Mouse (Mus musculus): ENCODE results near the gene Endou.

The Endou gene

GRCm38 (mm10) chr15:97754476-97754875 is 23.3 kb upstream of the Endou start:
- DNase-seq (ENCODE audit: low spot score in 2 of 2): no peak

DNA sequence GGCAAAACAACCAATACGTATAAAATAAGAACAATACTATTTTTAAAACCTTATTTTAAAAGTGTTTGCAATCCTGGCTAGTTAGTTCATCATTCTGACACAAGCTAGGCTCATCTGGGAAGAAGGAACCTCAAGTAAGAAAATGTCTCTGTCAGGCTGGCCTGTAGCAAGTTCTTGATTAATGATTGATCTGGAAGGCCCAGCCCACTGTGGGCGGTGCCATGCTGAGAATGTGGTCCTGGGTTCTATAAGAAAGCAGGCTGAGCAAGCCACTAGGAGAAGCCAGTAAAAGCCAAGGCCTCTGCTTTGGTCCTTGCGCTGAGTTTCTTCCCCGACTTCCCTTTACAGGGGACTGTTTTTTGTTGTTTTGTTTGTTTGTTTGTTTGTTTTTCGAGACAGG is 21.4 kb upstream of the Endou start:
- no peak for DNase-seq (ENCODE audit: low spot score in 2 of 2)

DNA sequence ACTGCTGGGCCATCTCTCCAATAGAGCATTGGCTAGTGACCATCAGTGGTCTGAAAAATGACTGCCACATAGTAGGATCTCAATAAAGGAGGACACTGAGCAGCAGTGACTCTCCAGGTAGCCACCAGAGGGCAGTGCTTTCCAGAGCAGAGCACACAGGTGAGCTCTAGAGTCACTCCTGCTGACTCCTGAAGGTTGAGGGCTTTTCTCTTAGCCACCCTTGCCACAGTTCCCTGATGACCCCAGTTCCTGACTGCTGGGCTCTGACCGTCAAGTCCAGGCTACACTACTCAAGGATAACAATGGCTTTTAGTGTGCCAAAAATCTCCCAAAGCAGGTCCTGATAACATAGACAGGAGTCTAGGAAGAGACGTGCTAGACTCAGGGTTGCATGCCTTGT is 20.5 kb upstream of the Endou start:
- DNase-seq (ENCODE audit: low spot score in 2 of 2): no peak

DNA sequence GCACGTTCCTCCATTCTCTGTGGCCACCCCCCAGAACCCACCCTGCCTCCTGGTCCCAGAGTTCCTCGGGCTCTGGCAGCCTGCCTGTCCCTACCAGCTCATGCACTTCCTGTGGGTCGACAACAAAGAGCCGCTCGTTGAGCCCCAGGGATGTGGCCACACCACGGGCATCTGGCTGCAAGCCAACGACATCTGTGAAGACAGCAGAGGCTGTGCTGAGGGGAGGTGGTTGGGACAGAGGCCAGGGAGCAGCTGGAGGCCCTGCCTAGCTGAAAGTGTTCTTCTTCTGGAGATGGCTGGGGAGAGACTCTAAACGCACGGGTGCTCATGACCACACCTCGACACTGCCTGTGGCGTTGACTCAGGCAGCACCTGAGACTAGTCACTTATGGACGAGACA is 19.6 kb upstream of the Endou start:
- DNase-seq (ENCODE audit: low spot score in 2 of 2): peak; percentile 56 to 70

DNA sequence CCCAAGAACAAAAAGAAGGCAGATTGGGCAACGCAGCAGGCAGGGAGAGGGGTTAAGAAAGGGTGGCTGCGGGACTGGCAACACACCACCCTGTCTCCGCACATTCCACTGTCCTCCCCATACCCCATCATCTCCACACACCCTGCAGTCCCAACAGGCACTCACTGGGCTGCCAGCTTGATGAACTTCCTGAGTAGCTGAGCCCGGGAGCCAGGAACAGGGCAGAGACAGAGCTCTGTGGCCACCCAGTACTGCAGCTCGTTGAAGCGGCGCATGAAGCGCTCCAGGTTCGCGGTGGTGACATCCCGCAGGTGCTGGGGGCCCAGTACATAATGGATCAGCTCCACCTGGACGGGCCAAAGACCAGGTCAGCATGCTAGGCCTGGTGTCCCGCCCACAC is 18.7 kb upstream of the Endou start:
- no peak for DNase-seq (ENCODE audit: low spot score in 2 of 2)

- no peak for DNase-seq (ENCODE audit: low spot score in 2 of 2)
Observed at GRCm38 (mm10) chr15:97749397-97749796, 18.3 kb upstream of the Endou start.

DNA sequence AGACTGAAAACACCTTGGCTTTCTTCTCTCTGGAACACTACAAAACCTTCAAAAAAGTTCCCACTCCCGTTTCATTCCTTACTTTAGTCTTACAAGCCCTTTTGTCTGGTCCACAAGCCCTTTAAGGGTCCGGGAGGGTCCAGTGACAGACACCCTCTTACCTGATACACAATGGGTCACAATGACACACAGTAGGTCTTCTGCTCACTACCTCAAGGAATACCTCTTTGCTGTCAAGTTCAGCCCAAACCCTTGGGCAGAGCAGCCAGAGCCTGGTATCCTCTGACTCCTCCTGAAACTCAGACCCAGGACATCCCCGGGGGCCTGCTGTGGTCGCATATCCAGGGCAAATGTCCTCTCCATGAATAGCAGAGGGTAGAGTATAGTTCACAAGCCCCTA is 17.8 kb upstream of the Endou start:
- DNase-seq (ENCODE audit: low spot score in 2 of 2): no peak

DNA sequence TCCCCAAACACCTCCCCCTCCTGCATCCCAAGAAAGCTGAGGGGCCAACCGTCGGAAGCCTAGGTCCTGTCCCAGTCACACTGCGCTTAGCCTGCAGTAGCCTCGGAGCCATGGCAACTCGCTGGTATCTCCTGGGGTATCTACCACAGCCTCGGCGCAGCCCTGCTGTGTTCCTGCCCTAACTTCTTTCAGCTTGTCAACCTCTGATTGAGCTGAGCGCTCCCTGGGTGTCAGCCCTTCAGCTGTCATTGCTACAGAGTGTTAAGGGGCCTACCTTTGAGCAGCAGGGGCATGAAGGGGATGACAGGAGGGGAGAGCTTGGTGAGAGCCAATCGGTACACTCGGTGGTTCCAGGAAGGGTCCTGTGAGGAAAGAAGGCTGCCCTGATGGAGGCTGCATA is 17.2 kb upstream of the Endou start:
- no peak for DNase-seq (ENCODE audit: low spot score in 2 of 2)

DNA sequence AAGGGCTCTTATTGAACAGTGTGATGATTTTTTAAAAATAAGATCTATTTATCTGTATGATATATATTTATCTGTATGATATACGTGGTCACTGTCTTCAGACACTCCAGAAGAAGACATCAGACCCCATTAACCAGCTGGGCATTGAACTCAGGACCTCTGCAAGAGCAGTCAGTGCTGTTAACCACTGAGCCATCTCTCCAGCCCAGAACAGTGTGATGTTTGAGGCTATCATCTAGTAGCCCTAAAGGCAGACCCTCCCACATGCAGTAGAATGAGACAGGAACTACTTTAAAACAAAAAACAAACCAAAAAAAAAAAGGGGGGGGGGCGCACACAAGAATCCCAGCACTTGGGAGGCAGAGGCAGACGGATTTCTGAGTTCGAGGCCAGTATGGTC is 16.3 kb upstream of the Endou start:
- no peak for DNase-seq (ENCODE audit: low spot score in 2 of 2)

- no peak for DNase-seq (ENCODE audit: low spot score in 2 of 2)
Observed at GRCm38 (mm10) chr15:97746748-97747147, 15.6 kb upstream of the Endou start.

- no peak for DNase-seq (ENCODE audit: low spot score in 2 of 2)
Observed at GRCm38 (mm10) chr15:97746278-97746677, 15.1 kb upstream of the Endou start.

DNA sequence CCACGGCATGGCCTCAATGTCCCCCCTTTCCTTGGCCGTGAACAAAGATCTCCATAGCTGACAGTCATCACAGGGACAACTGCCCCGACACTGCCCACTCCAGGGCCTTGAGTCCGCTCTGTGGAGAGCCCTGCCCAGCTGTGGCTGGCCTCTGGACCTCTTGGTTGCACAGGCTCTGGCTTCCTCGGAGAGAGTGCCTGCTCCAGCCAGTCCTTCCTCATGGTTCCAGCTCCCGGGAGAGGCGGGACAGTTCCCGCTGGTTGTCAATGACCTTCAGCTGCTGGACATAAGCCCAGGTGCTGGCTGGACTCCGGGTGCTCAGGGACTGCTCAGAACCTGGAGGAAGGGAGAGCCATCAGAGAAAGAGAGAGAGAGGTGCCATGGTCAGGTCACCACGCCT is 14.2 kb upstream of the Endou start:
- DNase-seq (ENCODE audit: low spot score in 2 of 2): no peak

GRCm38 (mm10) chr15:97744930-97745329 is 13.8 kb upstream of the Endou start:
- no peak for DNase-seq (ENCODE audit: low spot score in 2 of 2)

GRCm38 (mm10) chr15:97743961-97744525 is 12.9 kb upstream of the Endou start:
- DNase-seq (ENCODE audit: low spot score in 2 of 2): no peak

DNA sequence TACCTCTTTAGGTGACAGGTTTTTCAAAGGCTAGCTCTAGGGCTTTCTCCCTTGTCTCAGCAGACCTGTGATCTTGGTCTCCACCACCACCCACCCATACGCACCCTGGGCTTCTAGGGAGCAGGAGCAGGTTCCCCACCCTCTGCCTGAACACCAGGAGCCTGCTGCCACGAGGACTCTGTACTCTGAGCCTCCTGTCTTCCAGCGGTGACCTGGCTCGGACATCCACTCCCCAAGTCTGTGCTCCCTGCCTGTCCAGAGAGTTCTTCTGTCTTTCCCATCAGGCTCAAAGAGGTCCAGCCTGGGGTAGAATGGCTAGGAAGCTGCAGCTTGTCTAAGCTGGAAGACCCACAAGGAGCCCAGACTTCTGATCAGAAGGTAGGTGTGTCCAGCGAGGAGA is 12.1 kb upstream of the Endou start:
- no peak for DNase-seq (ENCODE audit: low spot score in 2 of 2)

GRCm38 (mm10) chr15:97742600-97742999 is 11.5 kb upstream of the Endou start:
- DNase-seq (ENCODE audit: low spot score in 2 of 2): no peak

DNA sequence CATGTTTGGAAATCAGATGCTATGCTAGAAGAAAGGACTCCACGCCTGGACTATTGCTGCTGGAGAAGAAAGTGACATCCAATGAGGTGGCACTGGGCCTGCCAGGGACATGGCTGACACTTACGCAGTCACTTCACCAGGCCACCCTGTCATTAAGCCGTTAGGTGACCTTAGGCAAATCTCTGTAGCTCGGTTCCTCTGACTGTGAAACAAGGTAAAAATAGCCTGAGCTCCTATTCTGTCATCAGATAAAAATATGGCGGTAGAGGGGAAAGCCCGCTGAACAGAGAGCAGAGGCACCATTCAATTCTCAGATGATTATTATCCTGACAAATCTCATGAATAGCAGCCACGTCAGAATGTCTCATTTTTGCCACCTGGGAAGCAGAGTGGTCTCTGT is 10.9 kb upstream of the Endou start:
- DNase-seq (ENCODE audit: low spot score in 2 of 2): no peak

- no peak for DNase-seq (ENCODE audit: low spot score in 2 of 2)
Observed at GRCm38 (mm10) chr15:97741662-97742061, 10.5 kb upstream of the Endou start.

- DNase-seq (ENCODE audit: low spot score in 2 of 2): no peak
Observed at GRCm38 (mm10) chr15:97740283-97740732, 9.2 kb upstream of the Endou start.

DNA sequence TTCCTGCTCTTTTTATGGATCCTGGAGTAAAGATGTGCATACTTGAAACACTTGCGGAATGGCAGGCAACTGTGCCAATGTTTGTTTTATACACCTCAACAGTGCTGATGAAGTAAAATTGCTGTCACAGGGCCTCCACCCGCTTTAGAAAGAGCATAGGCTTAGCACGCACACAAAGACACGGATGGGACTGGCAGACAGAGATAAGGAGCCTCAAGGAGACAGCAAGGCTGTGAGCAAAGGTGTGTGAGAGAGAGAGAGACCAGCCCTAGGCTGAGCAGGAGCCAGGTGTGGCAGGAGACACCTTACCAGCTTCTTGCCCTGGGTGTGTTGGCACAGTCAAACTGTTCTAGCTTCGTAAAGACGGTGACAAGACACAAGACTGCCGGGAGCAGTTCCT is 7.8 kb upstream of the Endou start:
- no peak for DNase-seq (ENCODE audit: low spot score in 2 of 2)

DNA sequence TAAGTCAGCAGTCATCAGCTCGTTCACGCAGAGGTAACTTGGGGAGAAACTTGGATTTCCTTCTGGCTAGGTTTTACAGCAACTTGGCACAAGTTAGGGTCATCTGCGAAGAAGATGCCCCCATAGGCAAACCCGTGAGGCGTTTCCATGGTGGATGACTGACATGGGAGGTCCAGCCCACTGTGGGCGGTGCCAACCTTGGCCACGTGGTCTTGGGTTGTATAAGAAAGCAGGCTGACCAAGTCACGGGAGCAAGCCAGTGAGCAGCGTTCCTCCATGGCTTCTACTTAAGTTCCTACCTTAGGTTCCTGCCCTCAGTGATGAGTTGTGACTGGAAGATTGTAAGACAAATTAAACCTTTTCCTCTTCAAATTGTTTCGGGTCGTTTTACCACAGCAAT is 849 bp upstream of the Endou start:
- no peak for DNase-seq (ENCODE audit: low spot score in 2 of 2)

DNA sequence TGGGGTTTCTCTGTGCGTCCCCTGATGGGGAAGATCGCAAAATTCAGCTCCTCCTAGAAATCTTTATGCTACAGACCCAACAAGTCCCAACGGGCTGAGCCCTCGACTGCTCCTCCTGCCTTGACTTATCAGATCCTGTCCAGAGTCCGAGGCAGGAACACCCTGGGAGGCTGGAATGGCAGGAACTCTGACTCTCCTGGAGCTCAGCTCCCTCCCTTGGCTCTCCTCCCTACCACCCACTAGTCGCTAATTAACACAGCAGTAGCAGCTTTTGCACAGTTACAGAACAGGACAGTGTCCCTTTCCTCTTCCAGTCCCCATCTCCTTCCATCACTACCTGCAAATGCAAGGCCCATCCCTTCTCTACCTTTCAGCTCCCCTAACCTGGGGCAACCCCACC is 774 bp downstream of the Endou start:
- DNase-seq (ENCODE audit: low spot score in 2 of 2): no peak

GRCm38 (mm10) chr15:97728804-97729203 is 2.3 kb downstream of the Endou start:
- no peak for DNase-seq (ENCODE audit: low spot score in 2 of 2)

- no peak for DNase-seq (ENCODE audit: low spot score in 2 of 2)
Observed at GRCm38 (mm10) chr15:97728394-97728793, 2.7 kb downstream of the Endou start.

DNA sequence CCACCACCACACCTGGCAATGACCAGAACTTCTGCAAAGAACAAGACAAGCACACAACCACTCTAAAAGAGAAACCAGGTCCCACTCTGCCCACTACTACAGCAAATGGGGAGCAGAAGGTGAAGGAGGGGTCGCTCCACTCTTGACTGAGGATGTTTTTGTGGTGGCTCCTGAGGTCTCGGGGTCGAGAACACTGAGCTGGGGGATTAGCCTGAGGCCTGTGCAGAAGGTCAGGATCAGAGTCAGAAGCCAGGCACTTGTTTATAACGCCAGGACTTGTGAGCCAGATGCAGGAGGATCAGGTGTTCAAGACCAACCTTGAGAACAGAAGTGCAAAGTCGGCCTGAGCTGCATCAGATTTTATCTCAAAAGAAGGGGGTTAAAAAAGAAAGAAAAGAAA is 3.6 kb downstream of the Endou start:
- DNase-seq (ENCODE audit: low spot score in 2 of 2): no peak
